Mouse (Mus musculus): Measurements from ENCODE around the gene Tgif2. TPM values are rescaled to one million over a fixed set of nuclear protein-coding genes. Genes with fewer than 3 reads are reported as not detected.

The Tgif2 gene
- polyA plus RNA-seq, 1 experiment: 5.5 TPM

DNA sequence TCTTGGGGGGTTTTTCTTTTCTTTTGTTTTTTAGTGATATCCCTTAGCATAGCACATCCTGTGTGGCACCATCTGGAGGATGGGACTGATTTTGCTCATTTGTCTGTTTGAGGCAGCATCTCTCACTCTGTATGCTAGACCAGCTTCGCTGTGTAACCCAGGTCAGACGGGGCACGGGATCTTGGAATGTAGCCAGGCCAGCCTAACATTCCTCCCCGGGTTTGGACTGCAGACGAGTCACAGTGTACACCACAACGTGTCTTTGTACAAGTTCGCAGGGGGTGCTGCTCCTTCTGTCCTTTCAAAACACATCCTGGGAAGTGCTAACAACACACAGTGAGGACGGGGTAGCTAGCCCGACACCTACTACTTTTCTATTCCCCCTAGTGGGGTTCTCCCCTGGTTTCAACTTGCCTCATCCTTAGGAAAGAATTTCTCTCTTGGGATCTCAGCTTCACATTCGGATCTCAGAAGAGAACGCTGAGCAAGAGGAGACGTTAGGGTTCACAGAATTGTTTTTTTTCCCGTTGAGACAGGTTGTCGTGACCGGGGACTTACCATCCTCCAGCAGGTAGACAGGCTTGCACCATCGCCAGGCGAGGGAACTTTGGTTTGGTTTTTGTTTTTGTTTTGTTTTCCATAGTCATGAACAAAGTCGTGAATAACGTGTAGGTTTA lies 22.4 kb downstream of the Tgif2 start:
- Histone ChIP-seq H3K4me1 (ENCODE audit: control insufficient read depth, insufficient read depth, low read length) (peaks cover 3% of the 10 kb centered on the region), H3K4me3 (replicated peaks; ENCODE audit: control insufficient read depth, low read depth, low read length) (peak overlapping the region; percentile 79), H3K27ac (ENCODE audit: control insufficient read depth, insufficient read depth, low read depth, low read length, poor library complexity) (peak overlapping the region; percentile 98)
- under 1% methylated on average over 19 of the region's 19 CpGs for WGBS
- TF ChIP-seq CTCF (IDR thresholded peaks at IDR 0.05; ENCODE audit: control insufficient read depth, insufficient read depth, low read length): no peak
- TF ChIP-seq POLR2A (IDR thresholded peaks at IDR 0.05; ENCODE audit: borderline replicate concordance, control insufficient read depth, low read depth, low read length): no peak

DNA sequence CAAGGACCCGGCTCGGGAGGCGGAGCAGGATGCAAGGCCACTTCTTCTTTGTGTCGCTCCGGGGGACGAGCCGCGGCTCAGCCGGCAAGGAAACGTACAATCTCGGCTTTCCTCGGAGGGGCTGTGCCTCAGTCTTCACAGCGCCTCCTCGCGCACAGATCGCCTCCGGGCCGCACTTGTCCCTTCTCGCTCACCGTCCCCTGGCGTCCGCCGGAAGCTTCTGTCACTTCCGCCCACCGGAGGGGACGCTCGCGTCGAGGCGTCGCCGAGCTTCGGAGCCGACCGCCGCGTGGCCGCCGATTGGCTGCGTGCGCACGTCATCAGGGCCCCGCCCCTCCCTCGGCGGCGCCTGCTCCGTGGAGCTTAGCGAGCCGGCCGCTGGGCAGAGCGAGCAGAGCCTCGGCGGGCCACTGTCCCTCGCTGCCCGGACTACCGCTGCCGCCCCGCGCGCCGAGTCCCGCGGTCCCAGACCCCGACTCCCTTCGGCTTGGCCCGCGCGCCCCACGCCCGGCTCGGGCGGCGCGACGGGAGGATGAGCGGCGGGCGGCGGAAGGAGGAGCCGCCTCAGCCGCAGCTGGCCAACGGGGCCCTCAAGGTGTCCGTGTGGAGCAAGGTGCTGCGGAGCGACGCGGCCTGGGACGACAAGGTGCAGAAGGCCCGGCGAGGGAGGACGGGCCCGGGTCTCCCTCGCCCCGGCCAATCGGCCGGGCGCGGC lies 23.1 kb downstream of the Tgif2 start, which contains the start of gene Rab5if:
Rab5if (plus strand) TSS at position 357 of the 715 bp plus-strand sequence.
- under 1% methylated on average over 98 of the region's 98 CpGs for WGBS
- peaks cover 2% of the 10 kb centered on the region for H3K4me1 ChIP-seq (ENCODE audit: control insufficient read depth, insufficient read depth, low read length)
- TF ChIP-seq POLR2A (IDR thresholded peaks at IDR 0.05; ENCODE audit: borderline replicate concordance, control insufficient read depth, low read depth, low read length): peak; percentile 74; the same call in 1 of the 2 replicates
- TF ChIP-seq CTCF (IDR thresholded peaks at IDR 0.05; ENCODE audit: control insufficient read depth, insufficient read depth, low read length): peak; percentile 67; the same call in 1 of the 2 replicates

DNA sequence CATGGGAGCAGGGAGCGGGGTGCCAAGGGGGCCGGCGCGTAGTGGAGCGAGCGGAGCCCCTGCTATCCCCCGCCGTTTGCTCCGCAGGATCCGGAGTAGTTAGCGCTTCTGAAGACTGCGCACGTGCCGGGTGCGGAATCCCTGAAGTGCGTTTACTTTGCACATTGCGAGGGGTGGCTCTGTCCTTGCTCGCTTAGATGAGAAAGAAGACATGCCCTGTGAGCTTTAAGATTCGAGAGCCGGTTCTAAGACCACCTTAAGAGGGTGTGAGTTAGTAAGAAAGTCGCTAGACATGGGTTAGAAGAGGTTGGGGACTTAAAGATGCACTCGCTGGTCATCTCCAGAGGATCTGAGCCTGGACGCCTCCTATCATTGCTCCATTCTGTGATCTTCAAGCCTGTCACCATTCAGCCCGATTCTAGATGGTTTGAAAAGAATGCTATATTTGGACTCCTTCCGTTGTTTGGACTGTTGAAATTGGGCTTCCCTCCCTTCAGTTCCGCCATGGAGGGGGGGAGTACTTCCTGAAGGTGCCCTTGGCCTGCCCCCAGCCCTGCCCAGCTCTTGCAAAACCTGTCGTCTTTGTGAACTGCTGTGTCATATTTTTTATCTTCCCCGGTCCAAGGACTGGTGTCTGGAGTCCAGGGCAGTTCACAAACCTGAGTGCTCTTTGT lies 23.8 kb downstream of the Tgif2 start:
- under 1% methylated on average over 28 of the region's 28 CpGs for WGBS

More for the DNA sequence above, 23.1 kb downstream of the Tgif2 start, which contains the start of gene Rab5if:
- peak within 1 kb of the TSS; percentile 91 for H3K4me3 ChIP-seq (replicated peaks; ENCODE audit: control insufficient read depth, low read depth, low read length)
- H3K27ac ChIP-seq (ENCODE audit: control insufficient read depth, insufficient read depth, low read depth, low read length, poor library complexity): peak within 1 kb of the TSS; percentile 98

DNA sequence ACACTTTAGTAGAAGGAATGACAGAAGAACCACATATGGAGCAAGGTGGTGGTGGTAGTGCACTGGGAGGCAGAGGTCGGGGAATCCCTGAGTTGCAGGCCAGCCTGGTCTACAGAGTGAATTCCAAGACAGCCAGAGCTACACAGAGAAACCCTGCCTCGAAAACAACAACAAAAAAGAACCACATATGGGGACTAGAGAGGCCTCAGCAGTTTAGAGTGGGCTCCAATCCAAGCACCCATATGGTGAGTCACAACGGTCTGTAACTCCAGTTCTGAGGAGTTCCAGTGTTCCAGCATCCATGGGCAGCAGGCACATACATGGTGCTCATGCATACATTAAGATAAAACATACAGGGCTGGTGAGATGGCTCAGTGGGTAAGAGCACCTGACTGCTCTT lies 24.7 kb downstream of the Tgif2 start:
- Histone ChIP-seq H3K4me1 (ENCODE audit: control insufficient read depth, insufficient read depth, low read length) (peaks cover 1% of the 10 kb centered on the region; the same call in 1 of the 2 replicates), H3K27ac (ENCODE audit: control insufficient read depth, insufficient read depth, low read depth, low read length, poor library complexity) (peak overlapping the region; percentile 98; the same call in 1 of the 2 replicates), H3K4me3 (replicated peaks; ENCODE audit: control insufficient read depth, low read depth, low read length) (peak overlapping the region; percentile 51)
- WGBS: 51% methylated on average over 3 of the region's 3 CpGs
- no peak for TF ChIP-seq CTCF (IDR thresholded peaks at IDR 0.05; ENCODE audit: control insufficient read depth, insufficient read depth, low read length)
- no peak for TF ChIP-seq POLR2A (IDR thresholded peaks at IDR 0.05; ENCODE audit: borderline replicate concordance, control insufficient read depth, low read depth, low read length)

More for the DNA sequence above, 23.8 kb downstream of the Tgif2 start:
- Histone ChIP-seq H3K27ac (ENCODE audit: control insufficient read depth, insufficient read depth, low read depth, low read length, poor library complexity) (peak overlapping the region; percentile 98), H3K4me3 (replicated peaks; ENCODE audit: control insufficient read depth, low read depth, low read length) (peak overlapping the region; percentile 91), H3K4me1 (ENCODE audit: control insufficient read depth, insufficient read depth, low read length) (peaks cover 1% of the 10 kb centered on the region; the same call in 1 of the 2 replicates)
- TF ChIP-seq CTCF (IDR thresholded peaks at IDR 0.05; ENCODE audit: control insufficient read depth, insufficient read depth, low read length) (no peak), POLR2A (IDR thresholded peaks at IDR 0.05; ENCODE audit: borderline replicate concordance, control insufficient read depth, low read depth, low read length) (no peak)

DNA sequence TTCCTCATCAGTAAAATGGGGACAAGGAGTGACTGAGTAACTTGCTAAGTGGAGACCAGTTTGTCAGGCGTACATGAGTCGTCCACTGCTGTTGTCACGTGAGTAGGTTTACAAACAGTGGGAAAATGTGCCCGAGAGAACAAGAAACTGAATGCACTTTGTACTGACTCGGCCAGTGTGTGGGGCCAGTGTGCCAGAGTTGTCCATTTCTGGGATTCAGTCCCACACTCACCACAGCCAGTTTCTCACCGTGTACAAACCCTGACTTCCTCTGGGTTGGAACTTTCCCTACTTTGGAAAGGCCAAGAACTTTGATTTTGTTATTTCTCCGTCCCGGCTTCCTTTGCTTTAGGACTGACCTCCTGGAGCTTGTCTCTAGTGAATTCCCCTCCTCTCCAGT lies 29.2 kb downstream of the Tgif2 start:
- no peak overlapping the region for H3K27ac ChIP-seq (ENCODE audit: control insufficient read depth, insufficient read depth, low read depth, low read length, poor library complexity)
- H3K4me1 ChIP-seq (ENCODE audit: control insufficient read depth, insufficient read depth, low read length): no peaks in the 10 kb centered on the region; the same call in 1 of the 2 replicates
- WGBS: 79% methylated on average over 8 of the region's 8 CpGs
- TF ChIP-seq POLR2A (IDR thresholded peaks at IDR 0.05; ENCODE audit: borderline replicate concordance, control insufficient read depth, low read depth, low read length): no peak
- TF ChIP-seq CTCF (IDR thresholded peaks at IDR 0.05; ENCODE audit: control insufficient read depth, insufficient read depth, low read length): no peak
- no peak overlapping the region for H3K4me3 ChIP-seq (replicated peaks; ENCODE audit: control insufficient read depth, low read depth, low read length)

DNA sequence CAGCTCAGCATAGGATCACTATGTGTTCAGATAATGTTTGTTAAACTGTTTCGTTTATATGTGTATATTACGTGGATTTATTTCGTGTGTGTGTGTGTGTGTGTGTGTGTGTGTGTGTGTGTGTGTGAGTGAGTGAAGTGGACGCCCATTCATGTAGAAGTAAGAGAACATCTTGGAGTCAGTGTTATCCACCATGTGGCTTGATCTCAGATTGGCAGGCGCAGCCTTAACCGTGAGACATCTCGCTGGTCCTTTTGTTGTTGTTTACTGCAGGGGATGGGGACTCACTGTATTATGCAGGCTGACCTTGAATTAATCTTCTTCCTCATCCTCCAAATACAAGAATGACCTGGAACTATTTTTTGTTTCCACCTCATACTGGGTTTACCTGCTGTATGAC lies 29.7 kb downstream of the Tgif2 start:
- TF ChIP-seq POLR2A (IDR thresholded peaks at IDR 0.05; ENCODE audit: borderline replicate concordance, control insufficient read depth, low read depth, low read length) (no peak), CTCF (IDR thresholded peaks at IDR 0.05; ENCODE audit: control insufficient read depth, insufficient read depth, low read length) (no peak)
- Histone ChIP-seq H3K4me3 (replicated peaks; ENCODE audit: control insufficient read depth, low read depth, low read length) (no peak overlapping the region), H3K4me1 (ENCODE audit: control insufficient read depth, insufficient read depth, low read length) (peaks cover under 1% of the 10 kb centered on the region; the same call in 1 of the 2 replicates), H3K27ac (ENCODE audit: control insufficient read depth, insufficient read depth, low read depth, low read length, poor library complexity) (no peak overlapping the region)
- 86% methylated on average over 7 of the region's 7 CpGs for WGBS

DNA sequence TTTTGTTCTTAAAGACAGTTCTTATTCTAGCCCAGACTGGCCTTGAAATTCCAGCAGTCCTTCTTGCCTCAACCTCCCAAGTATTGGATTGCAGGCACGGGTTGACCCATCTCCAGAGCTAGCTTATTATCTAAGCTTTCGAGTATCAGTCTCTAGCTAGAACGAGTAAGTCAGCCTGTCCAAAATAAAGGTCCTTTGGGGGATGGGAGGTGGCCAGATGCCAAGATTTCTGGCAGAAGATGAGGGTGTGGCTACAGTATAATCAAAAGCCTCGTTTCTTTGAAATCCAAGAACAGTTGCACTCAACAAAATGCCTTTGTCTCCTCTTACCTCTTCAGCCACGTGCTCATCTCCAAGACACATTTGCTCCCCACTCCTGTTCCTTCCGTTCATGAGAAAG lies 30.7 kb downstream of the Tgif2 start:
- no peak overlapping the region for H3K27ac ChIP-seq (ENCODE audit: control insufficient read depth, insufficient read depth, low read depth, low read length, poor library complexity)
- H3K4me1 ChIP-seq (ENCODE audit: control insufficient read depth, insufficient read depth, low read length): peaks cover 1% of the 10 kb centered on the region; the same call in 1 of the 2 replicates
- TF ChIP-seq POLR2A (IDR thresholded peaks at IDR 0.05; ENCODE audit: borderline replicate concordance, control insufficient read depth, low read depth, low read length): no peak
- TF ChIP-seq CTCF (IDR thresholded peaks at IDR 0.05; ENCODE audit: control insufficient read depth, insufficient read depth, low read length): no peak
- WGBS: 52% methylated on average over 6 of the region's 6 CpGs
- H3K4me3 ChIP-seq (replicated peaks; ENCODE audit: control insufficient read depth, low read depth, low read length): no peak overlapping the region

DNA sequence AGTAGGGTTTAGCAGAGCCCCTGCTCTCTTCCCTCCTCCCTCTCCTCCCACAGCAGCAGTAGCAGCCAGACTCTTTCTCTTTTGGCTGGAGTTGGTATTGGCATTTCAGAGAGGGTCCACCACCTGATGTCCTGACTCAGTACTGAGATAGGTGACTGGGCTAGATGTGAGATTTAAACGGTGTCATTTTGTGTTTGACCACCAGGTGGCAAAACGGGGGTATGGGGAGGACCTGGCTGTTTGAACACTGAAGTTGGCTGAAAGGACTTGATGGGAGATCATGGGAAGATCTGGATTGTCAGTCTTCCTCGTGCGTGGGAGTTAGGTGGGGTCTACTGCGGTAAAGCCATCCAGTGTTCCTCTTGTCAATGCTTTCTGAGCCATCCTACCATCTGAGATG lies 33.8 kb downstream of the Tgif2 start:
- H3K4me1 ChIP-seq (ENCODE audit: control insufficient read depth, insufficient read depth, low read length): peaks cover 4% of the 10 kb centered on the region
- no peak overlapping the region for H3K4me3 ChIP-seq (replicated peaks; ENCODE audit: control insufficient read depth, low read depth, low read length)
- no peak overlapping the region for H3K27ac ChIP-seq (ENCODE audit: control insufficient read depth, insufficient read depth, low read depth, low read length, poor library complexity)
- TF ChIP-seq CTCF (IDR thresholded peaks at IDR 0.05; ENCODE audit: control insufficient read depth, insufficient read depth, low read length) (peak; percentile 66), POLR2A (IDR thresholded peaks at IDR 0.05; ENCODE audit: borderline replicate concordance, control insufficient read depth, low read depth, low read length) (no peak)
- 23% methylated on average over 5 of the region's 5 CpGs for WGBS
